Mouse (Mus musculus) ES-E14 (cell line): Measurements from ENCODE around the gene Morf4l1. TPM values are rescaled to one million over a fixed set of nuclear protein-coding genes. Genes with fewer than 3 reads are reported as not detected.

Source experiments
- DNase-seq: peaks from one replicate; pipeline ENCODE4 v3.0.0-alpha.2; 2013; ENCODE audit warnings: low read depth, low spot score
- H3K27ac ChIP-seq: 2 replicates; pipeline ENCODE4 v1.5.1; 2012; ENCODE audit warnings: low read depth, mild to moderate bottlenecking, low read length, moderate library complexity, mixed read lengths; ENCODE audit not compliant: poor library complexity, insufficient read depth, severe bottlenecking
- H3K36me3 ChIP-seq: 2 replicates; pipeline ENCODE4 v1.6.1; 2012; ENCODE audit warnings: mild to moderate bottlenecking, low read length, moderate library complexity, mixed read lengths; ENCODE audit not compliant: control insufficient read depth, poor library complexity, insufficient read depth, severe bottlenecking
- H3K4me1 ChIP-seq, 2 experiments: fragments of 150-350 bp in 1 of 2; sonication (generic) in 1 of 2; 2 replicates each; pipeline ENCODE4 v1.6.1; 2012; ENCODE audit warnings: low read length in 2 of 2, mild to moderate bottlenecking in 1 of 2, mixed read lengths in 1 of 2; ENCODE audit not compliant: control insufficient read depth in 2 of 2, insufficient read depth in 2 of 2, poor library complexity in 1 of 2
- H3K4me3 ChIP-seq, 2 experiments: fragments of 150-350 bp in 1 of 2; sonication (generic) in 1 of 2; 2 replicates each; pipeline ENCODE4 v1.5.1; 2012; ENCODE audit warnings: low read length in 2 of 2, low read depth in 1 of 2, mild to moderate bottlenecking in 1 of 2, mixed read lengths in 1 of 2; ENCODE audit not compliant: insufficient read depth in 1 of 2, poor library complexity in 1 of 2, severe bottlenecking in 1 of 2
- H3K9ac ChIP-seq: 2 replicates; pipeline ENCODE4 v1.6.1; 2012; ENCODE audit warnings: low read depth, mild to moderate bottlenecking, low read length, mixed read lengths; ENCODE audit not compliant: poor library complexity, insufficient read depth, severe bottlenecking
- H3K9me3 ChIP-seq: fragments of 150-350 bp; sonication (generic); 2 replicates; pipeline ENCODE4 v1.6.1; 2012; ENCODE audit warnings: low read depth, mild to moderate bottlenecking, low read length; ENCODE audit not compliant: control insufficient read depth, insufficient read depth
- CHD2 ChIP-seq: IDR thresholded peaks from 2 replicates; pipeline ENCODE4 v1.6.1; 2014; ENCODE audit warnings: mild to moderate bottlenecking, low read depth, low read length, inconsistent platforms
- HCFC1 ChIP-seq: IDR thresholded peaks from 2 replicates; pipeline ENCODE4 v1.6.1; 2012; ENCODE audit warnings: low read length, inconsistent platforms, borderline replicate concordance; ENCODE audit not compliant: insufficient read depth
- MAFK ChIP-seq: IDR thresholded peaks from 2 replicates; pipeline ENCODE4 v1.6.1; 2014; ENCODE audit warnings: mild to moderate bottlenecking, low read depth, low read length, inconsistent platforms; ENCODE audit not compliant: insufficient read depth
- ZC3H11A ChIP-seq: IDR thresholded peaks from 2 replicates; pipeline ENCODE4 v1.6.1; 2012; ENCODE audit warnings: low read depth, mild to moderate bottlenecking, inconsistent platforms, low read length, borderline replicate concordance
- ZNF384 ChIP-seq: IDR thresholded peaks from 2 replicates; pipeline ENCODE4 v1.6.1; 2012; ENCODE audit warnings: low read depth, low read length, inconsistent platforms
- in situ Hi-C, 2 experiments: fragments of 600-800 bp; cut with MboI; formaldehyde crosslinking; loops; one replicate each; pipeline ENCODE4 v1.15.1; 2025; ENCODE audit warnings: low sequenced_read_pairs in 2 of 2, inconsistent platforms in 1 of 2; ENCODE audit not compliant: unreplicated experiment in 2 of 2
- total RNA-seq: library from RNA; depleted of rRNA; stranded (reverse); fragments of 300-350 nt; gene quantifications from 2 replicates; pipeline ENCODE4 v1.2.3, GENCODE M21; 2012

Gene Morf4l1
- total RNA-seq, 1 experiment = 201 TPM

DNA sequence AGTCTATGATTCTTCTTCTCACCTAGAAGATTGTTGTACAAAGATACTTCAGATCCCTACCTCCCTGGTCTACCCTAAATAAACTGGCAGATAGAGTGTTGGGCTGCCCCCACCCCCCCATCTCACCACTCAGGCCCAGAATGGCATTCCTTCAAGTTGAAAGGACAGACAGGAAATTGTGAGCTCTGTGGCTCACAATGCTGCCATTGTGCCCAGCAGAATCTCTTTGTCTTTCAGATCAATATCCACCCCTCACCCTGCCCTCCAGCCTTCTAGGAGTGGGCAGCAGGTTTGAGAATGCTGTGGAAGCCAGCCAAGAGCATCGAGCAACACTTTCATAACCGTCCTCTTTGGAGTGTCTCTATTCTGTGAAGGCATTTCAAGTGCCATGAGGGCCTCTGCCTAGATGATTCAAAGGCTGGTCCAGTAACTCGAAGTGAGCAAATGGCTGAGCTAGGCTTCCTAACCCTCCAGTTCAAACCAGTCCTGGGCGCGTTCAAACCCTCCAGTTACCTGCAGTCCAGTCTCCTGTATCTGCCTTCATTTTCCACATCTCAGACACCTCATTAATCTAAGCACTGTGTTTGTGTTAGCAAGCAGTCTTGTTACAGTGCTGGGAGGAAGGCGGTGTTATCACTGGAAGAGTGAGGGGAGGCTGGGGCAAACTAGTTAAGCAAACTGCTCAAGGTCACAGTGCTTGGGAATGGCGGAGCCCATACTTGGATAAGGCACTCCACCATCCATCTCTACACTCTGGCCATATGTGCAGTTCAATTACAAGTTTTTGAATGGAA, 19.2 kb upstream of the Morf4l1 start:
- DNase-seq = no peak
- TF ChIP-seq MAFK (no peak), CHD2 (no peak), ZNF384 (no peak), ZC3H11A (no peak), HCFC1 (no peak)
- H3K4me3 ChIP-seq = no peak overlapping the region
- H3K9ac ChIP-seq = no peak overlapping the region
- H3K27ac ChIP-seq = peak overlapping the region; percentile 34; the same call in 1 of the 2 replicates
- H3K9me3 ChIP-seq = no peaks in the 10 kb centered on the region
- 0 out of 4 replicates have a peak, but pooled peaks cover 0 to 6% of the 10 kb centered on the region in 2 experiments for H3K4me1 ChIP-seq
- in situ Hi-C loops = no loop called here
- H3K36me3 ChIP-seq = no peaks in the 10 kb centered on the region

DNA sequence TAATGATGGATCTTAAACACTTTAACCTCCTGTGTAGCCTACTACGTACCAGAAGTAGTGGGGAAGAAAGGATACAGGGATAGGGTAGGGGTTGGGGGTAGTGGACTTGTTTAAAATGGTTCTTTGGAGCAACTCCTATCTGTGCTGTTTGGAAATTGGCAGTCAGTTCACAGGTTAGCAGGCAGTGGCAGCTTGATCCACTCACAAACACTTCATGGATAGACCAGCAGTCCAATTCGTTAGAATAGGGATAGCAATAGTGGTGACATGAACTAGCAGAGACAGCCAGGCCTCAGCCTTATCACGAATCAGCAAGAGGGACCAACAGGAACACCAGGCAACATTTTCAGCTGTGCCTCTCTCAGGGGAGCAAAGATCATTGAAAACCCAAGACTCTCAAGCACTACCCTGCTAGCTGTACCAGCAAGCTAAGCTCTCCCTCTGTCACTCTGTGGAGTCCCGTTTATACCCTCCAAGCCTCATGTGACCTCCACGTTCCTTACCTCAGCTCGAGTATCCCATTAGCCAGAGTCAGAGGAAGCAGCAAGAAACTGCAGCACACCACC, 14.1 kb upstream of the Morf4l1 start:
- no peak for TF ChIP-seq ZC3H11A
- TF ChIP-seq ZNF384 = no peak
- no peak for TF ChIP-seq MAFK
- no peak for TF ChIP-seq HCFC1
- TF ChIP-seq CHD2 = no peak
- Histone ChIP-seq H3K4me1 (peaks cover 2 to 7% of the 10 kb centered on the region in 2 experiments; a peak in 1 of 4 replicates), H3K27ac (no peak overlapping the region), H3K36me3 (no peaks in the 10 kb centered on the region), H3K4me3 (no peak overlapping the region), H3K9ac (no peak overlapping the region), H3K9me3 (no peaks in the 10 kb centered on the region)
- no peak for DNase-seq
- in situ Hi-C loops = no loop called here

DNA sequence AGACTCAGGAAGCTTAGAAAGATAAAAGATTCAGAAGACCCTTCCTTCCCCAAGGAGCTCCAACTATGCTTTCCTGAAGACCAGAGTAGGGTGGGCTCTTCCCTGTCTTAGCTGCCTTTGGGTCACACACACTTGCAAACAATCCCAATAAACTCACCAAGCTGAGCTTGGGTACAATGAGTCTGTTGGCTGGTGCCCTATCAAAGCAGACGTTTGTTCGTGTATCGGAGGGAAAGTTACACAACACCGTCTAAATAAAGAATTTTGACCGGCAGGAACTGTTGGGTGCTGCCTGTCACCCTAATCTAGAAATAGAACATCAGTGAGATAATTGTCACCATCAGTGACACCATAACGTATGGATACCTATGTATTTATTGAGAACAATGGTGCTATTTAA, 12.6 kb upstream of the Morf4l1 start:
- Histone ChIP-seq H3K36me3 (no peaks in the 10 kb centered on the region), H3K9ac (peak overlapping the region; percentile 60; the same call in 1 of the 2 replicates), H3K27ac (no peak overlapping the region), H3K4me1 (peaks cover 2 to 4% of the 10 kb centered on the region in 2 experiments; a peak in 2 of 4 replicates), H3K4me3 (peak overlapping the region; percentile 36 to 51; a peak in 3 of 4 replicates), H3K9me3 (no peaks in the 10 kb centered on the region)
- in situ Hi-C loops = no loop called here
- DNase-seq = no peak
- TF ChIP-seq HCFC1 (no peak), MAFK (no peak), ZC3H11A (no peak)

DNA sequence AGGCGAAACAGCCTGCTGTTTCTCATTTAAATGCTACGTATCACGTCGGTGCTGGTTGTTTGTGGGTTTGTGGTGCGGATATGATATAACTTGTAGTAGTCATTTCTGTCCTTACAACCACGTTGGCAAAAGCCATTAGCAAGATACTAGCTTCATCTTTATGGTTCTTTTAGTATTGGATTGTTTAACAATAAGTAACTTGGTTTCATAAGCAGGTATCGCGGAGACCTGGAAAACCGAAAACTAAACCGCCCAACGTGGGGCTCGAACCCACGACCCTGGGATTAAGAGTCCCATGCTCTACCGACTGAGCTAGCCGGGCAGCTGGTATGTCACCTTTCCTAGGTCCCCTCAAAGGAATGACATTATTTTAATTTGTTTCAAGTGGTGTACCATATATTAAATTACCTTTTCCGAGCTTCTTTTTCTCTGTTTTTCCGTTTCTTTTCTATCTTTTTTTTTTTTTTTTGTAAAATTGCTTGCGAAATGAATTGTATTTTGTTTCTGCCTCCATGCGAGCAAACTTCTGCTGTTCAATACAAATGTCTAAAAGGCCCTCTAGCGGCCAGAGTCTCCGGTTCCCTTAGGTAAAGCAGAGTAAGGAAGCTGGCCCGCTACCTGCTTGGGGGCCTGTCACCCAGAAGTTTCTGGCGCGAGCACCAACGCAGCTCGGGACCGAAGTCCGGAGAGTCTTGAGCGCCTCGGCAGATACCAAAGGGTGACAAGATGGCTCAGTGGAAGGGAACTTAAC, 11.9 kb upstream of the Morf4l1 start:
- H3K36me3 ChIP-seq = no peaks in the 10 kb centered on the region
- in situ Hi-C loops = no loop called here
- DNase-seq = peak; percentile 90
- H3K9ac ChIP-seq = peak overlapping the region; percentile 60; the same call in 1 of the 2 replicates
- no peak overlapping the region for H3K27ac ChIP-seq
- no peak for TF ChIP-seq CHD2
- no peak for TF ChIP-seq ZC3H11A
- TF ChIP-seq MAFK = peak; percentile 80
- TF ChIP-seq HCFC1 = no peak
- peak; percentile 94 for TF ChIP-seq ZNF384
- H3K4me3 ChIP-seq = peak overlapping the region; percentile 41 to 51; a peak in 3 of 4 replicates
- H3K4me1 ChIP-seq = peaks cover 2 to 5% of the 10 kb centered on the region in 2 experiments; a peak in 2 of 4 replicates
- no peaks in the 10 kb centered on the region for H3K9me3 ChIP-seq
